In genomic region chr13:3106543-3106942, GRCm38 (mm10) we compare ENCODE assay signal across 6 mouse cellular contexts.
A peak's percentile ranks its signal among the peaks of the same experiment; 100 is the strongest.
DNase-seq lines count a peak whose midpoint lies in the region; ATAC-seq and TF ChIP-seq lines count a peak whose summit lies in the region.
"Not testable (repeated sequence)": the region's sequence is repeated elsewhere in the genome, so short reads cannot be mapped to it uniquely, and the experiment has no call there.

No protein-coding gene starts in this region.

- 48% methylated on average over 2 of the region's 2 CpGs for WGBS in liver, postnatal 0 days (ENCODE audit: insufficient replicate concordance)
- WGBS in stomach, postnatal 0 days = 30% methylated on average over 2 of the region's 2 CpGs

- not testable (repeated sequence) for H3K4me3 ChIP-seq in liver, postnatal 0 days (ENCODE audit: low read depth, low read length); stomach, postnatal 0 days (ENCODE audit: low read depth, low read length)

- H3K9me3 ChIP-seq in liver, postnatal 0 days (ENCODE audit: low read length); stomach, postnatal 0 days (ENCODE audit: control insufficient read depth, low read length): not testable (repeated sequence)

- H3K27me3 ChIP-seq in liver, postnatal 0 days (ENCODE audit: insufficient read depth, low read length); stomach, postnatal 0 days (ENCODE audit: control insufficient read depth, insufficient read depth, low read length): not testable (repeated sequence)

- TF ChIP-seq CTCF in liver, postnatal 0 days (IDR thresholded peaks at IDR 0.05; ENCODE audit: low read depth); stomach, postnatal 0 days (IDR thresholded peaks at IDR 0.05; ENCODE audit: low read depth): not testable (repeated sequence)

- not testable (repeated sequence) for H3K36me3 ChIP-seq in liver, postnatal 0 days (replicated peaks; ENCODE audit: insufficient read depth, low read length); stomach, postnatal 0 days (ENCODE audit: control insufficient read depth, insufficient read depth, low read length)

- H3K4me1 ChIP-seq in liver, postnatal 0 days (ENCODE audit: insufficient read depth); stomach, postnatal 0 days (replicated peaks; ENCODE audit: control insufficient read depth, insufficient read depth): not testable (repeated sequence)

- not testable (repeated sequence) for H3K4me2 ChIP-seq in liver, postnatal 0 days (ENCODE audit: low read depth, low read length); stomach, postnatal 0 days (replicated peaks; ENCODE audit: low read depth)

- DNase-seq in ZHBTc4 (ENCODE audit: low read depth, low spot score) = peak; percentile 25
- peak; percentile 36 for DNase-seq in heart, adult 11 months
- DNase-seq in kidney, adult 11 months = peak; percentile 3
- peak; percentile 21 for DNase-seq in kidney, adult 9 months
- peak; percentile 12 for DNase-seq in liver, postnatal 0 days
- DNase-seq in stomach, postnatal 0 days (ENCODE audit: low spot score) = peak; percentile 14

- TF ChIP-seq EP300 in liver, postnatal 0 days (IDR thresholded peaks at IDR 0.05; ENCODE audit: low read depth); stomach, postnatal 0 days (optimal IDR thresholded peaks at IDR 0.05): not testable (repeated sequence)

- H3K9ac ChIP-seq in liver, postnatal 0 days (replicated peaks); stomach, postnatal 0 days (ENCODE audit: low read length): not testable (repeated sequence)

- 0 out of 2 replicates have a peak, but pooled peaks have one; percentile 31 for ATAC-seq in liver, postnatal 0 days
- ATAC-seq in stomach, postnatal 0 days (ENCODE audit: low FRiP score, low TSS enrichment) = not testable (repeated sequence)

- not testable (repeated sequence) for H3K27ac ChIP-seq in liver, postnatal 0 days (ENCODE audit: low read depth); stomach, postnatal 0 days (replicated peaks)
